Mouse (Mus musculus): ENCODE data around the gene Tenm3.

Gene Tenm3

DNA sequence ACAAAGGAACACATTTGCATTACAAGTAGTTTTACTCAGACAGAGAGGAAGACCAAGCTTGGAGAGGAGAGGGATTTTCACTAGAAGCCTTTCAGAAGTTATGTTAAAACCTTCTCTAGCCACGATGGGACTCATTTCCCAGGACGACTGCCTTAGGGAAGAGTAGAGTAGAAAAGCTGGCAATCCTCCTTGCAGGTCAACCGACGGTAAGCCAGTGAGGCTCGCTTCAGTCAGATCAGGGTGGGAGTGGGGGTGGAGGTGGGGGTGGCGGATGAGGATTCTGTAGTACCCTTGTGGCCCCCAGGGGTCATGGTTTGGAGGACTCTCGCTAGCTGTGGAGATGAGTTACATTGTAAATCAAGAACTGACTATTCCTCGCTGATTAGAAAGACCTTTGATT lies 264.6 kb downstream of the Tenm3 start:
- DNase-seq (ENCODE audit: low read depth) = no peak

DNA sequence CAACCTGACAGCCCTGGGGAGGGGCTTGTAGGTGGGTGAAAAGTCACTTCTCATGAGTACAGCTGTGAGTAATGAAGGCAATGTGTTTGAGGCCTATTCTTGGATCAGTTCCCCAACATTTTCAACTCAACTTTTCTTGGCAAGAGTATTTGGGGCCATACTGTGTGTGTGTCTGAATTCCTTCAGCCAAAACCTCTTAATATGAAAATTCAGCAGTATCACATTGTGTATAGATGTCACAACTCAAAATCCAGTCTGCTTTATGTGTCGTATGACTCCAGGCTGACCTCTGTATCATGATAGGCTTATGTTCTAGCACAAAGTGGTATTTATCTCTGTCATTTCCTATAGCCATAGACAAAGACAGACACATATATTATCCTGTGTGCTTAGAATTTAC lies 270.8 kb downstream of the Tenm3 start:
- DNase-seq (ENCODE audit: low read depth) = no peak

DNA sequence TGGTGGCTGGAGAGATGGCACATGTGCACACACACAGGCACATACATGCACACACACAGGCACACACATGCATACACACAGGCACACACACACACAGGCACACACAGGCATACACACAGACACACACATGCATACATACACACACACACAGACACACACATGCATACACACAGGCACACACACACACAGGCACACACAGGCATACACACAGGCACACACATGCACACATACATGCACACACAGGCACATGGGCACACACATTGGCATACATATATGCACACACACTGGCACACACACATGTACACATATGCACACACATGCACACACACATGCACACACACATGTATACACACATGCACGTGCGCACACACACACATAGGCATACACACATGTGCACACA lies 271.4 kb downstream of the Tenm3 start:
- DNase-seq (ENCODE audit: low read depth) = no peak

DNA sequence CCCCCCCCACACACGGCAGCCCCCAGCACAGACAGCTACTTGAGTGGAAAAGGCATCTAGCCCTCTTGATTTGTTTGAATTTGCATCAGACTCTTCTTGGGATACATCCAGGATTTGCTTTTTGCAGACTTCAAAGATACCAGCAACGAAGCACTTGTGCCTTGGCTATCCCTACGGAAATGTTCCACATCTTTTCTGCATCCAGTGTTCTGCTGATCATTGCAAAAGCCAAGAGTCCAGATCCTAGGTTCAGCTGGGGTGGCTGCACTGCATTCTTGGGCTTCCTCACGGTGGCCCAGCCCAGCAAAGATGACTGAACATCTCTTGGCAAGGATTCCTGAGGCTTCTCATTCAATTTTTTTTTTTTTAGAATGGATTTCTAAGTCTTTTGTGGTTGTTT lies 275.1 kb downstream of the Tenm3 start:
- no peak for DNase-seq (ENCODE audit: low read depth)

DNA sequence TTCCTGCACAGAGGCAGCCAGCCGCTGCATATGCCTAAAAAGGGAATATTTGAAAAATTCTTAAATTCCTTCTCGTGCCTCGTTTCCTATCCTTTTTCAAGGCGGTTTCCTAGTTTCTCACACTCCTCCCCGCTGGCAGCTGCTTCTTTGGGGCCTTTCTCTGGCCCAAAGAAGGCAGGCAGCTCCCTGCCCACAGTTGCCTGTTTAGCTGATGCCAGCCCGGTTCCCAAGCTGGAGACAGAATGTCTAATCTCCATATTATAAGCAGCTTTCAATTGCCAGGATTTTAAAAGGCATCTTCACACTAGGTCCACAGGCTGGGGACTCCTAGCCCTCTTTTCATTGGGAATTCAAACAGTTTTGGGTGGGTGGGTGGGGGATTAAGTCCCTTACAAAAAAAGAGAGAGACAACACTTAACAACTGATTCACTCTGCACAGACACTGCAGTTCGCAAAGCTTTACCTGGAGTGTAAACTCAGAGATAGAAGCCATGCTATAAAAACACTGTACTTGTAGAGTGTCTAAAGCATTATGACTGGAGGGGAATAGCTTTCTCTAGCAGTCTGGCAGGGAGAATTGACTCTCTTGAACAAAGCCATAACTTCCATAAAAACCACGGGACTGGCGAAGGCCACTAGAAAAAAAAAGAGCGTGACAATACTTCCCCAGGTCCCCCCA lies 275.7 kb downstream of the Tenm3 start:
- DNase-seq (ENCODE audit: low read depth) = no peak

DNA sequence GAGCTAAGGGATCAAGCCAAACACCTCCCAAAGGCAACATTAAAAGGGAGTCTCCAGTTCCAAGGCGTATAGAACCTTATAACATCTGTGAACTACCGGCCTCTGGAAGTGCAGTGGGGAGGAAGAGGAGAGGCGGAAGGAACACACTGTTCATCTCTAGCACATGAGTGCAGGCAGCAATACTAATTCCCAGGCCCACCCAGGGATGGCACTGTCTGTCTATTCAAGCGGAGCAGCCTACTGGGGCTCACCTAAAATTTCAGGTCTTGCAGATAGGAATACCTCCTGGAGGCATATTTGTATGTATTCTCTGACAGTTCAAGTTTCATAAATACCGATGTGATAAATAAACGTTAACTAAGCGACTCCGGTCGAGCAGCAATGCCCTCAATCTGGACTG lies 283.5 kb downstream of the Tenm3 start:
- DNase-seq (ENCODE audit: low read depth) = no peak

DNA sequence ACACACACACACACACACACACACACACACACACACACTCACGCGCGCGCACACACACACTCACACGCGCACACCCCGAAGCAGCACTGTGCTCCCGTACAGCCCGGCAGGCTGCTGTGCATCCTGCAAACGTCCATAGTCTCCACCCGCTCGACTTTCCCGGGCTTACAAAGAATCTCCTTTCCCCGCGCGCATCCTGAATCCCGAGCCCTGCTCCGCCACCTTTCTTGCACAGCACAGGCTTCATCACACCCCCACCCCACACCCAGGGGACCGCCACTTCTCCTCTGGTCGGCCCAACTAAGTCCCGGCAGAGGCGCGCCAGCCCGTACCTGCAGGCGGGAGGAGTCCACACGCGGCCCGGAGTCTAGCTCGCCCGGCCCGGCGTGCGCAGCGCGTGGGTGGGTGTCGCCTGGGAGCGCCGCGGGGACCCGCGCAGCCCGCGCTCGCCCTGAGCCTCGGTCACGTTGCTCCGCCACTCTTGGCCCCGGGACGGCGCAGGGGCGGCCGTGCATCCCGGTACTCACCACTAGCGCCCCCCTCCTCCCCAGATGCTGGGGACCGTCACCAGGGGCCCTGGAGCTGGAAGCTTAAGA lies 288.1 kb downstream of the Tenm3 start:
- no peak for DNase-seq (ENCODE audit: low read depth)

DNA sequence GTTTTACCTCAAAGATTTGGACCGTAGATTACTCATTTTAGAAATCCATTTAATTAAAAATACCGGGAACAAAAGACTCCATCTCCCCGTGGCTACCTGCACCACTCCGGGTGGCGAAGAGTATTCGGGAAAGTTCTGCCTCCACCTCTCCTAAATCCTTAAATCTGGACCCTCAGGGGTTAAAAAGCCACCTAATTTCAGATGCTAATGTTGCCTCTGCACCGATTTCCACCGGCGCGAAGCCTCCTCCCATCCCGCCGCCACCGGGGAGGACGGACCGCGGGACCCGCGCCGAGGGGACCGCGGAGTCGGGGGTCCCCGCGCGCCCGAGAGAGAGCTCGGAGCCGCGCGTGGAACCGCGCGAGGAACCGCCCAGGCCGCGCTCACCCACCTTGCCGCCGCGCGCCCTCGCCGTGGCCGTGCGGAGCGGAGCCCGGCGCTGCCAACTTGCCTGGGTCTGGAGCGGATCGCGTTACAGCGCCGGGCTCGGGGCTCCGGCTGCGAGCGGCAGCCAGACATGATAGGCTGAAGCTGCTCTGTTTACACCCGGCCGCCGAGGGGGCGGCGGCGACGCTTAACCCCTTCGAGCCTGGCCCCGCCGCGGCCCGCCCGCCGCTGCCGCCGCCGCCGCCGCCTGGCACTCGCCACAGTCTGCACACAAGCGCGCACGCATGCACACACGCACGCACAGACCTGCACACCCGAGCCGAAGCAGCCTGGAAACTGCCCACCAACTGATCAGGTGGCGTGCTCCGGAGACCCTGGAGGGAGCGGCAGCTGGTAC lies 288.8 kb downstream of the Tenm3 start:
- DNase-seq (ENCODE audit: low read depth) = no peak

DNA sequence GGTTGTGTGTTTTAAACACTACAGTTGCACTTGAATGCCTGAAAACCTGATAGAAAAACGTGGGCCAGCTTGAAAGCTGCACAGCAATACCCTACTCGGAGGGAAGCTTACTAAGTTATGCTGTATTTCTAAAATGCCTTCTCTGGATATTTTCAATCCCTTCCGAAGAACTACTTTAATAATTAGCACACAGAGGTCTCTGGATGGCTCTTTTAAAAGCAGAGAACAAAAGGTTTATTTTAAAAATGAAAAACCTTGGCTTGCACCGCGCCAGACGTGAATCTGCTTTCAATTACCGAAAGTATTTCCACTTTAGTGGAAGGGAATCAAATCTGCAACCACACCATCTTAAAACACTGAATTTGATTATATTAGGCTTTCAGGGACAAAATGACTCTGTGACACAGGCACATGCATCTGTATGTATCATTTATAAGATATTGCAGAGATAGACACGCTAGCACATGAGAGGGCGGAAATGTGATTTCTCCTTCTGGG lies 289.9 kb downstream of the Tenm3 start:
- no peak for DNase-seq (ENCODE audit: low read depth)

DNA sequence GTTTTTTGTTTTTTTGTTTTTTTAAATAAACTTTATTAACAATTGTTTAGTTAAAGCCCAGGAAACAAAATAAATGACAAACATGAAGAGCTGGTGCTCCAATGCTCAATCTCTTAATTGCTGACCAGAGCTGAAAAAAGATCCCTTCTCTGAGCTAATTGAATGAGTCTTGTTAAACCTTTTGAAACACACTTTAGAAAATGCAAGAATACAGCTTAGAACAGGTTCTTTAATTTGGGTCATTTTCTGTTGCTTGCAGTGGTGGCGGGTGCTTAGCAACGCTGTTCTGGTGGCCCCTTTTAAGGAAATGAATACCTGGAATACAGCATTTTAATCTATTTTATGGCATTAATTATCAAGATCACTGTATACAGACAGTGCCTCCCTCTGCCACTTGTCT lies 291.4 kb downstream of the Tenm3 start:
- no peak for DNase-seq (ENCODE audit: low read depth)

DNA sequence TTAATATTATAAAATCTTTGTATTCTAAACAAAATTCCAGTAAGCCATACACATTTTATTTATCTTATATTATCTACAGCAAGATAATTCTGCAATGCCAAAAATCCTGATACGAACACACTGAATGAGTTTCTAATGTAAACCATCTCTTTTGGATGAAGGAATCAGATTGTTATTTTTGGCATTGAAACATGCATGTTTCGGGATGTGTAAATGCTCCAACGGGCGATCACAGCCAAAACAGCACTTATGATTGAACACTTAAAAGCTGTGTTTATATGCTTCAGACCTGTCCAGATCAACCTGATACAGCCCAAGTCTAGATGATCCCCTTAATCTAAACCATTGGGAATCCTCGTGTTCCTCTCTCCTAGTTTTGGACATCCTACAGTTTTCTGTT lies 292.4 kb downstream of the Tenm3 start:
- DNase-seq (ENCODE audit: low read depth) = no peak

DNA sequence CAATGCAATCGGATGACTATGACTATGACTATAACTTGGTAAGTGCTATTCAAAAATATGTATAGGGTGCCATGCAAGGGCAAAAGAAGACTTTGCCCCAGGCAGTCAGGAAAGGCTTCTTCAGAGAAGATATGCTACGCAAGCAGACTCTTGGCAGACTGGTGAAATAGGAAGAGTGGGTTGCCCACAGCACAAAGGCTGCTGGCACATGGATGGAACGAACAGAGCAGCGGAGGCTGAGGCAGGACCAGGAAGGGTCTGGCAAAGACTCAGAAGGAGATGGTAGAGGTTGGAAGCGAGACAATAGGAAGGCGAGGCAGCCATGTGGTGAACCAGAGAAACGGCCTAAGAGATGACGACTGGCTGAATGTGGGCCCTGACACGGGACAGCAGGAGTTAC lies 294.8 kb downstream of the Tenm3 start:
- no peak for DNase-seq (ENCODE audit: low read depth)

DNA sequence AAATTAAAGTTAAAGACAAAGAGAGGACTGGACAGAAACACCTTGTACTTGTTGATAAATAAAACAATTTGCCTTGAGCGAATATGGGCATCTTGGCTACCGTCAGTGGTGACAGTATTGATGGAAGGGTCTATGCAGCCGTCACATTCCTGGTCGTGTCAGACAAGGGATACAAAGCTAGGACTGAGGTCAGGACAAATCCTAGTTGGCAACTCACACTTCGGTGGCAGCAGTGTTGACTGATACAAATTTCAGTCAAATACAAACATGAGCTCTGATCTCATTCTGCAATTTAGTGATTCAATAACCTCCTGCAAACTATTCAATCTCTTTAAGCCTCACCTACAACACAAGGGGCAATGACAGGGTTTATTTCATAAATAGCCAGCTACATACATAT lies 298.1 kb downstream of the Tenm3 start:
- no peak for DNase-seq (ENCODE audit: low read depth)

DNA sequence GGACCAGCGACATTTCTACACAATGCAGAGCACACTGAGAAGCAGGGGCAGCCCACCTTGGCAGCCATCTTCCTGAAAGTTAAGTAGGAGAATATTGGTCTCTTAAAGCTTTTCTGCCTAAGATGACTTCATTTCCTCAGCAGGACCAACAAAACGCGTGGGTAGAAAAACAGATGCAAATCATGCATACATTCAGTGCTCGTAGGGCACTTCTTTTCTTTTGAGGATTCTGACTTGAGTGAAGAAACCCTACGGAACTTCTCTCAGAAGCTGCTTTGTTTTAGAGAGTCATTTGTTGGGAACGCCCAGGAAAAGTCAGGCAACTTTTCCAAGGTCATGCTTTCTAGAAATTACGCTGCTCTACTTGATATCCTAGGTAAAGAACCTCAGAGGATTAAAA lies 298.9 kb downstream of the Tenm3 start:
- DNase-seq (ENCODE audit: low read depth) = no peak

DNA sequence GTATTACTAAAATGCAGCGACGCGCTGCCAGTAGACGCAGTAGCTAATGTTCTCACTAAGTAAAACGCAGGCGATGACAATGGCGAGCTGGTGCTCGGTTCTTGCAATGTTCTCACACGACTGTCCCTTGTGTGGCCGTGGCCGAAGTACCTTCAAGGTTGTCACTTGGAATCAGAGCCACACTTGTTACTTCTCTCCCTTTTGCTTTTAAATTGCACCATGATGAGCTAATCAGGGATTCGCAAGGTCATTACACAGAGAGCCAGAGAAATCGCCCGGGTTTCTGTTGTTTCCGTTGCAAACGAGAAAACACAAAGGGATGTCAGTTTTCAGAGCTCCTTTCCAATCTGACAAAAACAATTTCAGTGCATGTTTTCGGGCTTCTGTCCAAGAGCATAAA lies 301.6 kb downstream of the Tenm3 start:
- DNase-seq (ENCODE audit: low read depth) = no peak

DNA sequence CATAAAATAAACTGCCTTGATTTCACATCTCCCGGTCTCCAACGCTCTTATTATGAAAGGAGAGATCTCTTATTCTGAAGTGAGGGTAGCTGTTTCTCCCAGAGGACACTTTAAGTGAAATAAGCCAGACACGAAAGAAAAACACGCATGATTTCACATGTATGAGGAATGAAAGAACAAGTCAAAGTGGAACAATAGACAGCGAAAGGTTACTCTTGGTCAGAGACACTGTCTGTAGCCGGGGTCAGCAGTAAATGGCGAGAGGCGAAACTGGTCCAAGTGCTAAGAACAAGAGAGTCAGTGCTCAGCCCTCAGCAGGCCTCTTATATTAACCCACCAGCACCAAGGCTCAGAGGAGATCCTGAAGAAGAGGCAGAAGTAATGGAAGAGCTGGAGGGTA lies 302.9 kb downstream of the Tenm3 start:
- DNase-seq (ENCODE audit: low read depth) = no peak

DNA sequence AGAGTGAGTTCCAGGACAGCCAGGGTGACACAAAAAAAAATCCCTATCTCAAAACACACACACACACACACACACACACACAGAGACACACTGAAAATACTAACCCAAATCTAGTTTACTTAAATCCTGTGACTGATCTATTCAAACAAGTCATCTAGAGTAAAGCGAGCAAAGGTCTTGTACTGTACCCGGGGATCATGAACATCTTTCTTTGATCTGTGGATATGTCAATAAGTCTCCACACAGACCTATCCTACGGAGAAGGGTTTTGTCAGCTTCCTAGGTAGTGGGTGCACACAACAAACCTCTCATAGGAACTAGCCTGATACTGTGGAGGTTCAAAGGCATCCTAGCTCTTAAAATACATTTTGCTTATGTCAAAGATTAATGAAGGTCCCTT lies 307.9 kb downstream of the Tenm3 start:
- DNase-seq (ENCODE audit: low read depth) = no peak

DNA sequence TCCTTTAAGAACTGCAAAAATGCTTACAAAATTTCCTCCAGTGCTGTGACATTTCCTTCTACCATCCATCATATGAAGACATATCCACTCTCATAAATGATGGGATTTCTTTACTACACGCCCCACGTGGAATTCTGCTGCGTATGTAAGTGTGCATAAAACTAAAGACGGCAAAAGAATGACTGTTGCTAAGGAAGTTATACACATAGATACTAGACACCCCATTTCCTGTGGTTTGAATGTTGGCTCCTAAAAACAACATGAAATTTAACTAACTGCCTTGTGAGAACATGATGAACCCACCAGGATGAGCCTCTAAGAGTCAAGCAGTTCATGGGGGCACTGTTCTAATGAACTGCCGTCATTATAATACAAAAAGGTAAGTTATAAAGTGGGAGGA lies 312.0 kb downstream of the Tenm3 start:
- DNase-seq (ENCODE audit: low read depth) = no peak

DNA sequence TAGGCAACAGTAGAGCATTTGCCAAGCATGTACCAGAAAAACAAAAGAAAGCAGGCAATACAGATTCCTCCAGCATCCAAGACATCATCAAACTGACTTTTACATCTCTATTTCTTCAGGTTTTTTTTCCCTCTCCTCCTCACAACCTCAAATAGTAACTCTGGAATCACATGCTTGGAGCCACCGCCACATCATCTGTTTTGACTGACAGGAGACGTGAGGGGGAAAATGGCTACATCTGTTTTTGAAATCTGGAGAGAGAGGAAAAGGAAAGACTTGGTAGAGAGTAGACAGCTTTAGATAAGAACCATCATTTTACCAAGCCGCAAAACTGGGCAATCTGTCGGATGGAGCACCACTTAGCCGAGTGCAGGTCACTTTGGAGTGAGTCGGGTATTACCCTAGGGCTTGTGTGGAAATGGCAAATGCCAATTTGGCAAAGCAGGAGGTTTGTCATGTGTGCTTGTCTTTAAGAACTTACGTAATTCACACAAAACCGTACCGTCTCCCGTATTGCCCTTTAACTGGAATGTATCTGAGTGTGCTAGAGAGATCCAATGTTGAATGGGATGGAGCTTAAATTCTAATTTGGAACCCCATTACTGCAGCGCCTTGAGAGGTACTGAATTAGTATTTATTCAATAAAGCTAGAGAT lies 312.7 kb downstream of the Tenm3 start:
- no peak for DNase-seq (ENCODE audit: low read depth)

DNA sequence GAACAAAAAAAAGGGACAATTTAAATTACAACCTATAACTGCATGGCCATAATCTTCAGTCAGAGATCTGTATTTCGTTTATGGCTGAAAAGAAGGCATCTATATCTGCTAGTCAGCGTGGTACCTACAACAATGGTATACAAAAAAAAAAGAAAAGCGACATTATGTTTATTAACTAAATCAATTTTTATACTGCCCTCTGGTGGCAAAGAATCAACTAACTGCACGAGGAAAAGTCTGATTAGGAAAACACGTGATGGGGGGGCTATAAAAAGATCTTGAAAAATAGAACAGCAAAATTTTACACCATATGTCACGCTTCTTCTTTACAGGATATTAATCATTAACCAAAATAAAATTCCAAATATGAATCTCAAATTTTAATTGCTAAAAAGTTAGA lies 316.3 kb downstream of the Tenm3 start:
- DNase-seq (ENCODE audit: low read depth) = no peak

DNA sequence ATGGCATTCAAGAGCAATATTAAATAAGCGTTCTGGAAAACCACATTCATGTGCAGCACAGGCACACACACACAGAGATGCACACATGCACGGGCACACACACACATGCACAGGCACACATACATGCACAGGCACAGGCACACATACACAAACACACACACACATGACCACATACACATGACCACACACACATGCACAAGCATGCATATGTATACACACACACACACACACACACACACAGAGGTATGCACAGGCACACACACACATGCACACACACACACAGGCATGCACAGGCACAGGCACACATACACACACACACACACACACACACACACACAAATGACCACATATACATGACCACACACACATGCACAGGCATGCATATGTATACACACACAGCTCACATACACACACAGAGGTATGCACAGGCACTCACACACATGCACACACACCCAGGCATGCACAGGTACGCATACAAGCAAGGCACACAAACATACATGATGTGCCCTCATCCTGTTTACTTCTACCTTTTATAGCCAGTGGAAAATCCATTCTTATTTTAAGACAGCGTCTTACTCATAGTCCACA lies 321.1 kb downstream of the Tenm3 start:
- no peak for DNase-seq (ENCODE audit: low read depth)

DNA sequence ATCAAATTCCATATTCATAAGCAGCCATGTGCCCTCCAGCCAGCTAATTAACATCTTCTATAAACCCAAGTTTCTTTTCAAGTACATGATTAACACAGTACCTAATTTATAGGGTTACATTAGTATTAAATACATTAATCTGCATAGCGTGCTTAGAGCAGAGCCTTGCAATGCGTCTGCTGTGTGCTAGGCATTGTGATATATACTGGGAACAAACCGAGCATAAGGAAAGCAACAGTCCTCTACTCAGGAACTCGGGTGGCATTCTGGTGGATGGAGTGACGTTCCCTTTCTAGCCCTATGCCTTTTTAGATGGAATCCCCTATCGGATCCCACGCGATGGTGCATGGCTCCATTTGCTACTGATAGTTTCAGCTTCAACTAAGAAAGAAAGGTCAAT lies 321.7 kb downstream of the Tenm3 start:
- DNase-seq (ENCODE audit: low read depth) = no peak

DNA sequence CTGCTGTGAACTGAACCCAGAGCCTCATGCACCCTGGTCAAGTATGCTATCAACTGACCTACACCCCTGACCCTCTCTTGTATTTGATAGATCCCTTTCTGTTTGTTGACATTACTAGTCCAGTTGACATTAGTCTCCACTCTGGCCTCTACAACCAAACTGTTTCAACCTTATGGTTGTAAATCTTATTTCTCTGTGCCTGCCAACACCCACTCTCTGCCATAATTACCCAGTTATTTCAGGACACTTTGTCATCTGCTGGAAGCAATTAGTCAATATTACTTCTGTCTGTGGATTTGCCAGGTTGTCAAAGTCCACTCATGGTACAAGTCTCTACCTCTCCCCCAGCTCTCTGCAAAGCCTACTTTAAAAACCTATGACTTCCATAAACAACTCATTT lies 326.3 kb downstream of the Tenm3 start:
- DNase-seq (ENCODE audit: low read depth) = no peak

Measured in naive thymus-derived CD4-positive, alpha-beta T cell, adult 2 months (primary cell).